Mouse (Mus musculus) kidney, postnatal 0 days (tissue): Measurements from ENCODE around the gene Lpar1. TPM values are rescaled to one million over a fixed set of nuclear protein-coding genes. Genes with fewer than 3 reads are reported as not detected.

Experiments
- ATAC-seq: fragments of 200-750 bp; cut with Nextera tagmentation; replicated peaks from 2 replicates; pipeline ENCODE4 v1.8.0; 2017; ENCODE audit warnings: low read depth, moderate number of reproducible peaks, moderate TSS enrichment, moderate library complexity; ENCODE audit not compliant: low FRiP score
- DNase-seq: peaks from one replicate; pipeline ENCODE4 v3.0.0-alpha.2; 2016; ENCODE audit warnings: low spot score
- H3K27ac ChIP-seq: fragments of 300-500 bp; sonication (generic); 2 replicates; pipeline ENCODE4 v1.5.1; 2014; ENCODE audit warnings: mild to moderate bottlenecking
- H3K27me3 ChIP-seq: fragments of 300-500 bp; sonication (generic); 2 replicates; pipeline ENCODE4 v1.6.1; 2014; ENCODE audit warnings: low read length, mixed read lengths; ENCODE audit not compliant: insufficient read depth
- H3K36me3 ChIP-seq: fragments of 300-500 bp; sonication (generic); 2 replicates; pipeline ENCODE4 v1.6.1; 2014; ENCODE audit warnings: low read length, mixed read lengths; ENCODE audit not compliant: insufficient read depth
- H3K4me1 ChIP-seq: fragments of 300-500 bp; sonication (generic); replicated peaks from 2 replicates; pipeline ENCODE4 v1.6.1; 2014; ENCODE audit warnings: antibody characterized with exemption, low read length, mixed read lengths; ENCODE audit not compliant: insufficient read depth
- H3K4me2 ChIP-seq: fragments of 300-500 bp; sonication (generic); 2 replicates; pipeline ENCODE4 v1.6.1; 2014; ENCODE audit warnings: mild to moderate bottlenecking, low read length, moderate library complexity, mixed read lengths
- H3K4me3 ChIP-seq: fragments of 300-500 bp; sonication (generic); replicated peaks from 2 replicates; pipeline ENCODE4 v1.5.1; 2014; ENCODE audit warnings: low read depth, low read length
- H3K9ac ChIP-seq: fragments of 300-500 bp; sonication (generic); 2 replicates; pipeline ENCODE4 v1.6.1; 2014; ENCODE audit warnings: low read depth, low read length
- H3K9me3 ChIP-seq: fragments of 300-500 bp; sonication (generic); replicated peaks from 2 replicates; pipeline ENCODE4 v1.6.1; 2016; ENCODE audit warnings: low read length, inconsistent platforms, mixed read lengths
- CTCF ChIP-seq: IDR thresholded peaks from 2 replicates; pipeline ENCODE4 v1.5.1; 2016; ENCODE audit warnings: antibody characterized with exemption, low read depth, mild to moderate bottlenecking, moderate library complexity
- WGBS: fragments of 180-500 bp; shearing (Covaris S2); extraction: QIAGEN DNeasy Blood & Tissue Kit; methylation state at CpG from one replicate; pipeline ENCODE4 v1.1.7; 2014; 5-methylcytosine and 5-hydroxymethylcytosine counted together
- polyA plus RNA-seq: library from polyadenylated mRNA; unstranded; fragments of >200 nt; fragmentation: Nextera tagmentation; extraction: Ambion mirVana; gene quantifications from 2 replicates; pipeline ENCODE4 v1.2.1, GENCODE M21; 2015

Lpar1 gene
- polyA plus RNA-seq, 1 experiment from 2014 or later, result 24.9 TPM

DNA sequence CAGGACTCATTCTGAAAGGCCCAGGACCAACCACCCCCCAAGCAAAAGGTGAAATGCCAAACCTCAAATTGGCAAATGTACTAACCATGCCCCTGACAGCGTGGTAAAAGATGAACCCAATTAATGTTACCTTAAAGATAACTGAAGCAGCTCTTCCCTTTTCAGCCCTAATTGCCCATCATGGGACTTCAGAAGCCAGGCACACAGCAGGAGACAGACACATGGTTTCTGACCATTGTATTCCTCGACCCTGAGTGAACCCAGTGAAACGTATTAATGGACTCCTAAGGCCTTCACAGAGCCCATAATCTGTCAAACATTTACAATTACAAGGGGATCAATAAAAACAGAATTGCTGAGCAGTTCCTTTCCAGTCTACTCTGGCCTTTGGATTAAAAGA, 20.2 kb downstream of the Lpar1 start:
- H3K4me2 ChIP-seq, result no peak overlapping the region
- WGBS, result 37% methylated on average over 3 of the region's 3 CpGs
- no peak overlapping the region for H3K4me3 ChIP-seq
- H3K9ac ChIP-seq, result no peak overlapping the region
- TF ChIP-seq CTCF, result no peak
- no peaks in the 10 kb centered on the region for H3K36me3 ChIP-seq
- no peak overlapping the region for H3K27ac ChIP-seq
- H3K9me3 ChIP-seq, result no peaks in the 10 kb centered on the region
- DNase-seq (no peak), ATAC-seq (no peak)
- H3K27me3 ChIP-seq, result no peaks in the 10 kb centered on the region
- 0 out of 2 replicates have a peak, but pooled peaks cover 6% of the 10 kb centered on the region for H3K4me1 ChIP-seq

DNA sequence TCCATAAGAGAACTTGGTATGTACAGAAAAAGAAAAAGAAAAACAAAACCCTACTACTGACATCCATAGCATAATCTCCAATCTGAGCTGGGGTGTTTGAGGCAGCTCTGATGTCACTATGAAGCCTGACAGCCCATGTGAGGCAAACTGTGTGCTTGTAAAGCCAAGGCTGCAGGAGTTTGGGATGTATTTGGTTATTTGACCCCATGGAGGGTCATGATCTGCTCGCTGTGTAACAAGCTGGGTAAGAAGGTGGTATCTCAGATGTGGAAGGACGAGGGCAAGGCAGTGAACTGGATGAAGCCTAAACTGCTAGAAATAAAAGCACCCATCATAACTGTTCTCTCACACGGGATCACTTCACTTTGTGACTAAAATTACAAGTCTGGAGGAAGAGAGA, 21.4 kb downstream of the Lpar1 start:
- Histone ChIP-seq H3K9me3 (no peaks in the 10 kb centered on the region), H3K4me1 (0 out of 2 replicates have a peak, but pooled peaks cover 6% of the 10 kb centered on the region), H3K4me2 (no peak overlapping the region), H3K36me3 (no peaks in the 10 kb centered on the region), H3K27ac (no peak overlapping the region), H3K9ac (no peak overlapping the region), H3K27me3 (no peaks in the 10 kb centered on the region), H3K4me3 (no peak overlapping the region)
- 63% methylated on average over 3 of the region's 3 CpGs for WGBS
- DNase-seq (no peak), ATAC-seq (no peak)
- TF ChIP-seq CTCF, result no peak

DNA sequence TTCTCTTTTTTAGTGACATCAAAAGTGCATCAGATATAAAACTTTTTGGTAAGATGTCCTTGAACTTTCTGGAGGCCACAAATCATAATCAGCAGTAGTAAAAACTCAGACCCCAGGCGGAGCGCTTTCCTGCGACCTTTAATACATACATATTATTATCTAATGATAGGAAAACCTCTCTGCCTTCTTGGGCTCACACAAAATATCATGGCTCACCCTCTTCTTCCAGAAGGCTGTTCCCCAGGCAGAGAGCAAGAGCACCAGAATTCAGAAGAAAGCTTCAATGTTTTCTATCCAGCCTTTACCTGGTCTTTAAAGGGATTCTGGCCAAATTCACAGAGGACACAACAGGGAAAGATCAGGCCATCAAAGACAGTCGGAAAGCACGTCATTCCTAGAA, 23.0 kb downstream of the Lpar1 start:
- TF ChIP-seq CTCF, result no peak
- ATAC-seq, result no peak
- no peaks in the 10 kb centered on the region for H3K27me3 ChIP-seq
- 0 out of 2 replicates have a peak, but pooled peaks cover 6% of the 10 kb centered on the region for H3K4me1 ChIP-seq
- H3K27ac ChIP-seq, result no peak overlapping the region
- WGBS, result 72% methylated on average over 5 of the region's 5 CpGs
- H3K4me2 ChIP-seq, result no peak overlapping the region
- DNase-seq, result no peak
- H3K9ac ChIP-seq, result no peak overlapping the region
- no peaks in the 10 kb centered on the region for H3K9me3 ChIP-seq
- H3K36me3 ChIP-seq, result no peaks in the 10 kb centered on the region
- H3K4me3 ChIP-seq, result no peak overlapping the region

DNA sequence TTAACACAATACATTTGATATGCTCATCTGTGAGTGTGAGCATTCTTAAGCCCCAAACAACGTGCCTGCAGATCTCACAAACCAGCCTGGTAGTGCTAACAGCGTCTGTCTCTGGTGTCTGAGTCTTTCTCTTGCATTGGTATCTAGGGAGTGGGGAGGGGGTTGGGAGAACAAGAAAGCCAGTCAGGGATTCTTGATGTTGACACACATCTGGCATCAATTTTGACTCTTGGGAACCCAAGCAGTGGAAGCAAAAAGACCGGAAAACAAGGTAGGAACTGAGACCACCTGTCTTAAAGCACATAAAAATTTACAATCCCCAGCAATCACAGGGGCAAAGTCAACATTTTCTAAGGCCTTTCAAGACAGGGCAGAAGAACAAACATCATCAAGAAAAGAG, 23.4 kb downstream of the Lpar1 start:
- Histone ChIP-seq H3K4me2 (no peak overlapping the region), H3K4me1 (0 out of 2 replicates have a peak, but pooled peaks cover 6% of the 10 kb centered on the region), H3K27me3 (no peaks in the 10 kb centered on the region), H3K27ac (no peak overlapping the region), H3K9me3 (no peaks in the 10 kb centered on the region), H3K4me3 (no peak overlapping the region), H3K36me3 (no peaks in the 10 kb centered on the region), H3K9ac (no peak overlapping the region)
- 22% methylated on average over 3 of the region's 3 CpGs for WGBS
- ATAC-seq, result no peak
- no peak for DNase-seq
- TF ChIP-seq CTCF, result no peak

DNA sequence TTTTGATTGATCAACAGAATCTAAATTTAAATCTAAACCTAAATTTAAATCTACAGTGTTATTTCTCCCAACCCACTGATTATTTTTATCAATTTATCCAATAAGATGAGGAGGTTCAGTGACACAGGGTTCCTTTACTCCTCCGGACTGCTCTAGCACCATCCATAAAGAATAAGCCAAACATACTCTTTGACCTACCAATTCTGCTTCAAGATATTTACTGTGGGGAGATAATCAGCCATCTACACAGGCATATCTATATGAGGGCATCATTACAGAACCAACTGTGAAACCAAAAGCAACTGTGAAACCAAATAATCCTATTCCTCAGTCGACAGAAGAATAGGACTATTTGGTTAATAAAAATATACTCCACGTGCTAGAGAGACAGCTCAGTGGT, 25.8 kb downstream of the Lpar1 start:
- H3K27ac ChIP-seq, result no peak overlapping the region
- no peak for ATAC-seq
- no peak for TF ChIP-seq CTCF

DNA sequence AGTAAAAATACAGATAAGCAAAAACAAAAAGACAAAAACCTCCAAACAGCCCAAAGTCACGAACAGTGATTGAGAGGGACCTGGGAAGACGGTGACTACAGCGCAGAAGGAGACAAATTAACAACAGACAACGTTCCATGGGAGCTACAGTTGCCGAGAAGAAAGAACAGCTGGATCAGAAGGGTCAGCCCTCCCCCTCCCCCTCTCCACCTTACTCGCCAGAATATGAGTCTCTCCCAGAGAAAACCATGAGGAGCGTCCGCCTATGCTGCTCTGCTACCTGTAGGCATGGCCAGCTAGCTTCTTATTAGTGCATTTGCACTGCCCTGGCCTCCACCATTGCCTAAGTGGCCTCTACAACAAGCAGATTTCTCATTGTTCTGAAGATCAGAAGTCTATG, 32.6 kb downstream of the Lpar1 start:
- no peaks in the 10 kb centered on the region for H3K4me1 ChIP-seq
- no peak overlapping the region for H3K9ac ChIP-seq
- H3K4me2 ChIP-seq, result no peak overlapping the region
- no peak overlapping the region for H3K27ac ChIP-seq
- H3K4me3 ChIP-seq, result no peak overlapping the region
- 76% methylated on average over 8 of the region's 8 CpGs for WGBS
- ATAC-seq (no peak), DNase-seq (no peak)
- H3K27me3 ChIP-seq, result no peaks in the 10 kb centered on the region
- TF ChIP-seq CTCF, result no peak
- H3K9me3 ChIP-seq, result no peaks in the 10 kb centered on the region
- H3K36me3 ChIP-seq, result no peaks in the 10 kb centered on the region

More for the DNA sequence above, 25.8 kb downstream of the Lpar1 start:
- 87% methylated on average over 3 of the region's 3 CpGs for WGBS
- H3K27me3 ChIP-seq, result no peaks in the 10 kb centered on the region
- no peaks in the 10 kb centered on the region for H3K36me3 ChIP-seq
- H3K4me1 ChIP-seq, result no peaks in the 10 kb centered on the region
- no peak for DNase-seq
- H3K4me3 ChIP-seq, result no peak overlapping the region
- H3K9me3 ChIP-seq, result no peaks in the 10 kb centered on the region
- H3K4me2 ChIP-seq, result no peak overlapping the region
- H3K9ac ChIP-seq, result no peak overlapping the region

DNA sequence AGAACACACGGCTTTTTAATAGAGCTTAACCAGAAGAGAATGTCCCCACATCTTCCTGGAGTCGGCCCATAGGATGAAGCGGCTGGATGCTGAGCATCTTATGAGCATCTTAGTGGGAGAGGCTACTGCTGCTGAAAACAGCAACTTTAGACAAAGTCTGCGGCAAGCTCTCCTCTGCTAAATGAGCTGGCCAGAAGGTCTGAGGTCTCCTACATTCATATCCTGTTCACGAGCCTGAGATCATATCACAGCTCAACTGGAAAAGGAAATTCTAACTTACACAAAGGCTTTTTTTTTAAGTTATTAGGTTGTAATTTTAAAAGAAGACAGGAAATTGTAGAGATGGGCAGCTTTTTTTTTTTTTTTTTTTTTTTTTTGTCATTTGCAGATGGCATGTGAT, 33.2 kb downstream of the Lpar1 start:
- no peak for DNase-seq
- 73% methylated on average over 5 of the region's 5 CpGs for WGBS
- no peak for ATAC-seq
- H3K36me3 ChIP-seq, result no peaks in the 10 kb centered on the region
- no peak overlapping the region for H3K9ac ChIP-seq
- H3K27me3 ChIP-seq, result no peaks in the 10 kb centered on the region
- H3K27ac ChIP-seq, result no peak overlapping the region
- H3K9me3 ChIP-seq, result no peaks in the 10 kb centered on the region
- no peak for TF ChIP-seq CTCF
- H3K4me2 ChIP-seq, result no peak overlapping the region
- H3K4me1 ChIP-seq, result no peaks in the 10 kb centered on the region
- no peak overlapping the region for H3K4me3 ChIP-seq
